Mouse (Mus musculus): ENCODE measurements around the gene Zfp445. TPM values are rescaled to one million over a fixed set of nuclear protein-coding genes. Genes with fewer than 3 reads are reported as not detected.
"Not testable (repeated sequence)": the region's sequence is repeated elsewhere in the genome, so short reads cannot be mapped to it uniquely, and the experiment has no call there.

Gene Zfp445
- total and polyA plus RNA-seq, 3 experiments, result 6.6 to 125 (median 113) TPM

DNA sequence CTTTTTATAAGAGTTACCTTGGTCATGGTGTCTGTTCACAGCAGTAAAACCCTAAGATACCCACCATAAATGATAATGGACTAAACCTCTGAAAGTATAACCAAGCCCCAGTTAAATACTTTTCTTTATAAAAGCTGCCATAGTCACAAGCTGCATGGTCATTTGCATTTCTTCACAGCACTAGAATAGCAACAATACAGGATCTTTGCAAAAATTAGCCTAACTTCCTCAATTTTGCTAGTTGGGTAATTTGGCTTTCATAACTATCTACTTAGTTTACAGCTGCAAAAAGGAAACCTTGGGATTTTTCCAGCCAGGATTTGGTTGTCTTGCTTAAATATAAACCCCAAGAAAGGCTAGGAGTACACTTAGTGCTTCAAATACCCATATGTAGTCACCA, 5.1 kb downstream of the Zfp445 start:
- Histone ChIP-seq H3K9me3 (replicated peaks) (peaks cover 58% of the 10 kb centered on the region), H3K4me1 (ENCODE audit: insufficient read depth, low read depth, low read length) (peaks cover 13% of the 10 kb centered on the region), H3K36me3 (replicated peaks) (peaks cover 78% of the 10 kb centered on the region), H3K4me3 (ENCODE audit: low read depth, low read length) (no peak overlapping the region), H3K27me3 (ENCODE audit: insufficient read depth, low read length) (no peaks in the 10 kb centered on the region)
- no peak for ATAC-seq (ENCODE audit: extremely low read depth, insufficient number of reproducible peaks, low FRiP score, poor library complexity, severe bottlenecking)
- TF ChIP-seq GATA2 (IDR thresholded peaks at IDR 0.05; ENCODE audit: borderline replicate concordance, low read depth, low read length), result no peak
- no peak for TF ChIP-seq POLR2AphosphoS5 (IDR thresholded peaks at IDR 0.05; ENCODE audit: insufficient replicate concordance, low read depth, low read length)
- TF ChIP-seq CTCF (IDR thresholded peaks at IDR 0.05; ENCODE audit: low read depth, low read length), result no peak
- TF ChIP-seq GATA1 (IDR thresholded peaks at IDR 0.05; ENCODE audit: borderline replicate concordance, low read length), result no peak
- TF ChIP-seq TAL1 (conservative IDR thresholded peaks at IDR 0.05; ENCODE audit: low read depth, low read length), result no peak
- no peak for DNase-seq (ENCODE audit: low spot score)

- H3K27me3 ChIP-seq (ENCODE audit: insufficient read depth, low read length), result no peaks in the 10 kb centered on the region
These were observed 9.1 kb downstream of the Zfp445 start for GRCm38 (mm10) chr9:122856716-122857115.

DNA sequence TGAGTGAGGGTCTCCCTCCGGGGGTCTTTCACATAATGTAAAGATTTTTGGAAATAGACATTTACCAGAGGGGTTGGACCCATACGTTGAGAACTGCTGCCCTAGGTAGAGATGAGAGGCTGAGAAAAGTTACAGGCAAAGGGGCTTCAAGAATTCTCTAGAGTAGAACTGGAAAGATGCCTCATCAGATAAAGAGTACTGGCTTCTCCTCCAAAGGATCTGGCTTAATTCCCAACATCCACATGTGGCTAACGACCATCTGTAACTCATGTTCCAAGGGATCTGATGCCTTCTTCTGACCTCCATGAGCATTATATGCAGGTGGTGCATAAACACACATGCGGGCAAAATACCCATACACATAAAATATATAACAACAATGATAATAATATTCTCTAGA, 10.2 kb downstream of the Zfp445 start:
- DNase-seq (ENCODE audit: low spot score) (no peak), ATAC-seq (ENCODE audit: extremely low read depth, insufficient number of reproducible peaks, low FRiP score, poor library complexity, severe bottlenecking) (no peak)
- no peak for TF ChIP-seq CTCF (IDR thresholded peaks at IDR 0.05; ENCODE audit: low read depth, low read length)
- TF ChIP-seq TAL1 (conservative IDR thresholded peaks at IDR 0.05; ENCODE audit: low read depth, low read length), result no peak
- no peak for TF ChIP-seq POLR2AphosphoS5 (IDR thresholded peaks at IDR 0.05; ENCODE audit: insufficient replicate concordance, low read depth, low read length)
- TF ChIP-seq GATA1 (IDR thresholded peaks at IDR 0.05; ENCODE audit: borderline replicate concordance, low read length), result no peak
- TF ChIP-seq GATA2 (IDR thresholded peaks at IDR 0.05; ENCODE audit: borderline replicate concordance, low read depth, low read length), result no peak
- H3K4me3 ChIP-seq (ENCODE audit: low read depth, low read length), result no peak overlapping the region
- peaks cover 92% of the 10 kb centered on the region for H3K36me3 ChIP-seq (replicated peaks)
- peaks cover 50% of the 10 kb centered on the region for H3K9me3 ChIP-seq (replicated peaks)
- no peaks in the 10 kb centered on the region for H3K27me3 ChIP-seq (ENCODE audit: insufficient read depth, low read length)
- no peaks in the 10 kb centered on the region for H3K4me1 ChIP-seq (ENCODE audit: insufficient read depth, low read depth, low read length)

More at GRCm38 (mm10) chr9:122856716-122857115, 9.1 kb downstream of the Zfp445 start:
- peaks cover 61% of the 10 kb centered on the region for H3K9me3 ChIP-seq (replicated peaks)
- TF ChIP-seq CTCF (IDR thresholded peaks at IDR 0.05; ENCODE audit: low read depth, low read length) (no peak), GATA2 (IDR thresholded peaks at IDR 0.05; ENCODE audit: borderline replicate concordance, low read depth, low read length) (no peak), TAL1 (conservative IDR thresholded peaks at IDR 0.05; ENCODE audit: low read depth, low read length) (no peak), POLR2AphosphoS5 (IDR thresholded peaks at IDR 0.05; ENCODE audit: insufficient replicate concordance, low read depth, low read length) (no peak), GATA1 (IDR thresholded peaks at IDR 0.05; ENCODE audit: borderline replicate concordance, low read length) (no peak)
- peaks cover 94% of the 10 kb centered on the region for H3K36me3 ChIP-seq (replicated peaks)
- no peaks in the 10 kb centered on the region for H3K4me1 ChIP-seq (ENCODE audit: insufficient read depth, low read depth, low read length)
- no peak for ATAC-seq (ENCODE audit: extremely low read depth, insufficient number of reproducible peaks, low FRiP score, poor library complexity, severe bottlenecking)
- no peak for DNase-seq (ENCODE audit: low spot score)
- H3K4me3 ChIP-seq (ENCODE audit: low read depth, low read length), result no peak overlapping the region

DNA sequence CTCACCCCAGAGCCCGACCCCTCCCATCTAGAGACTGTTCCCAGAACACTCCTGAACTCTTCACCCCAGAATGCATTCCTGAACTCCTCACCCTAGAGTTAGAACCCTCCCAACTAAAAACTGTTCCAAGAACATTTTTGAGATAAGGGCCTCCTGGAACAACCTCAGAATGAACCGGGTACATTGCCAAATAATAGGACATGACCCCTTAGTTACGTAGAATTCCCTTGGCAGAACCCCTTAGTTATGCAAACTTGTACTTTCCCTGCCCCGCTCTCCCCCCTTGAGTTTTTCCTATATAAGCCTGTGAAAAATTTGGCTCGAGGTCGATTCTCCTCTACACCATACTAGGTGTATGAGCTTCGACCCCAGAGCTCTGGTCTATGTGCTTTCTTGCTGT, 10.7 kb downstream of the Zfp445 start:
- not testable (repeated sequence) for H3K4me1 ChIP-seq (ENCODE audit: insufficient read depth, low read depth, low read length); H3K4me3 ChIP-seq (ENCODE audit: low read depth, low read length); H3K27me3 ChIP-seq (ENCODE audit: insufficient read depth, low read length); DNase-seq (ENCODE audit: low spot score); ATAC-seq (ENCODE audit: extremely low read depth, insufficient number of reproducible peaks, low FRiP score, poor library complexity, severe bottlenecking)
- Histone ChIP-seq H3K36me3 (replicated peaks) (peaks cover 92% of the 10 kb centered on the region), H3K9me3 (replicated peaks) (peaks cover 46% of the 10 kb centered on the region)

- Histone ChIP-seq H3K36me3 (replicated peaks) (peaks cover 89% of the 10 kb centered on the region), H3K9me3 (replicated peaks) (peaks cover 39% of the 10 kb centered on the region), H3K4me3 (ENCODE audit: low read depth, low read length) (no peak overlapping the region), H3K27me3 (ENCODE audit: insufficient read depth, low read length) (no peaks in the 10 kb centered on the region), H3K4me1 (ENCODE audit: insufficient read depth, low read depth, low read length) (no peaks in the 10 kb centered on the region)
- TF ChIP-seq CTCF (IDR thresholded peaks at IDR 0.05; ENCODE audit: low read depth, low read length), result no peak
- TF ChIP-seq POLR2AphosphoS5 (IDR thresholded peaks at IDR 0.05; ENCODE audit: insufficient replicate concordance, low read depth, low read length), result no peak
- TF ChIP-seq GATA2 (IDR thresholded peaks at IDR 0.05; ENCODE audit: borderline replicate concordance, low read depth, low read length), result no peak
- no peak for TF ChIP-seq TAL1 (conservative IDR thresholded peaks at IDR 0.05; ENCODE audit: low read depth, low read length)
- TF ChIP-seq GATA1 (IDR thresholded peaks at IDR 0.05; ENCODE audit: borderline replicate concordance, low read length), result no peak
- ATAC-seq (ENCODE audit: extremely low read depth, insufficient number of reproducible peaks, low FRiP score, poor library complexity, severe bottlenecking), result no peak
- no peak for DNase-seq (ENCODE audit: low spot score)
These were observed 11.3 kb downstream of the Zfp445 start for GRCm38 (mm10) chr9:122854526-122854925.

DNA sequence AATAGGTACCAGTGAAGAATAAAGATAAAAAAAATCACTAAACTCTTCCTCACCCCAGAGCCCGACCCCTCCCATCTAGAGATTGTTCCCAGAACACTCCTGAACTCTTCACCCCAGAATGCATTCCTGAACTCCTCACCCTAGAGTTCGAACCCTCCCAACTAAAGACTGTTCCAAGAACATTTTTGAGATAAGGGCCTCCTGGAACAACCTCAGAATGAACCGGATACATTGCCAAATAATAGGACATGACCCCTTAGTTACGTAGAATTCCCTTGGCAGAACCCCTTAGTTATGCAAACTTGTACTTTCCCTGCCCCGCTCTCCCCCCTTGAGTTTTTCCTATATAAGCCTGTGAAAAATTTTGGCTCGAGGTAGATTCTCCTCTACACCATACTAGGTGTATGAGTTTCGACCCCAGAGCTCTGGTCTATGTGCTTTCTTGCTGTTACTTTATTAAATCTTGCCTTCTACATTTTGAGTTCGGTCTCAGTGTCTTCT, 17.9 kb downstream of the Zfp445 start:
- DNase-seq (ENCODE audit: low spot score); H3K4me3 ChIP-seq (ENCODE audit: low read depth, low read length); H3K4me1 ChIP-seq (ENCODE audit: insufficient read depth, low read depth, low read length); H3K9me3 ChIP-seq (replicated peaks); H3K27me3 ChIP-seq (ENCODE audit: insufficient read depth, low read length); ATAC-seq (ENCODE audit: extremely low read depth, insufficient number of reproducible peaks, low FRiP score, poor library complexity, severe bottlenecking): not testable (repeated sequence)
- peaks cover 30% of the 10 kb centered on the region for H3K36me3 ChIP-seq (replicated peaks)

DNA sequence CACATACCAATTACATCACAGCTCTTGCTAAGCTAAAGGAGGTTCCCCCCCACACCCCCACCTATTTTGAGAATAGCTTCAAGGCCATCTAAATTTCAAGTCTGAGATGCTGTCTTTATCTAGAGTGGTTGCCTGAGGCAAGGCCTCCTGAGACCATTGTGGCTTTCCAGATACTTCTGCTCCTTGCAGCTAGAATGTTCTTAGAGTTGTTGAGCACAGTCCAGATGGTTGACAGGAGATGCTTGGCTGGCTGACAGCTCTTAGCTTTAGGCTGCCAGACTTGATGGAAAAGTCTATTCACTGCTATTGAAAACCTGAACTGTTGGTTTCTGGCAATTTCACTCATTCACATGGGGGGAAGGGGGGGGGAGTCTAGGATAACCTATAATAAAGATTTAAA, 19.6 kb downstream of the Zfp445 start:
- H3K36me3 ChIP-seq (replicated peaks), result peaks cover 13% of the 10 kb centered on the region
- no peaks in the 10 kb centered on the region for H3K4me1 ChIP-seq (ENCODE audit: insufficient read depth, low read depth, low read length)
- H3K4me3 ChIP-seq (ENCODE audit: low read depth, low read length), result no peak overlapping the region
- no peak for ATAC-seq (ENCODE audit: extremely low read depth, insufficient number of reproducible peaks, low FRiP score, poor library complexity, severe bottlenecking)
- no peak for TF ChIP-seq CTCF (IDR thresholded peaks at IDR 0.05; ENCODE audit: low read depth, low read length)
- H3K27me3 ChIP-seq (ENCODE audit: insufficient read depth, low read length), result peaks cover 2% of the 10 kb centered on the region; the same call in 1 of the 2 replicates
- DNase-seq (ENCODE audit: low spot score), result no peak
- no peaks in the 10 kb centered on the region for H3K9me3 ChIP-seq (replicated peaks)
